Mouse (Mus musculus): ENCODE data around the gene Nhs. TPM values are rescaled to one million over a fixed set of nuclear protein-coding genes. Genes with fewer than 3 reads are reported as not detected.
A peak's percentile ranks its signal among the peaks of the same experiment; 100 is the strongest.

The Nhs gene
- polyA plus RNA-seq, 1 experiment from 2014 or later = 2.8 TPM

GRCm38 (mm10) chrX:161963372-161963771 is 196.2 kb downstream of the Nhs start:
- DNase-seq (ENCODE audit: low spot score) = no peak
- Histone ChIP-seq H3K9me3 (replicated peaks; ENCODE audit: low read length) (no peaks in the 10 kb centered on the region), H3K4me2 (ENCODE audit: low read length) (no peak overlapping the region), H3K4me3 (replicated peaks; ENCODE audit: low read depth, low read length) (no peak overlapping the region), H3K27ac (no peak overlapping the region), H3K27me3 (ENCODE audit: insufficient read depth, low read length) (no peaks in the 10 kb centered on the region), H3K9ac (ENCODE audit: low read depth, low read length) (no peak overlapping the region), H3K4me1 (replicated peaks; ENCODE audit: insufficient read depth, low read length) (no peaks in the 10 kb centered on the region), H3K36me3 (ENCODE audit: insufficient read depth, low read length) (no peaks in the 10 kb centered on the region)
- ATAC-seq (replicated peaks; ENCODE audit: low FRiP score, low read depth) = no peak
- TF ChIP-seq CTCF (IDR thresholded peaks at IDR 0.05; ENCODE audit: low read depth) = no peak

- H3K4me3 ChIP-seq (replicated peaks; ENCODE audit: low read depth, low read length) = no peak overlapping the region
- no peak overlapping the region for H3K4me2 ChIP-seq (ENCODE audit: low read length)
- H3K9me3 ChIP-seq (replicated peaks; ENCODE audit: low read length) = no peaks in the 10 kb centered on the region
- H3K4me1 ChIP-seq (replicated peaks; ENCODE audit: insufficient read depth, low read length) = no peaks in the 10 kb centered on the region
- H3K36me3 ChIP-seq (ENCODE audit: insufficient read depth, low read length) = no peaks in the 10 kb centered on the region
- no peaks in the 10 kb centered on the region for H3K27me3 ChIP-seq (ENCODE audit: insufficient read depth, low read length)
- DNase-seq (ENCODE audit: low spot score) = no peak
- ATAC-seq (replicated peaks; ENCODE audit: low FRiP score, low read depth) = no peak
- TF ChIP-seq CTCF (IDR thresholded peaks at IDR 0.05; ENCODE audit: low read depth) = no peak
- no peak overlapping the region for H3K9ac ChIP-seq (ENCODE audit: low read depth, low read length)
- 78% methylated on average over 1 of the region's 1 CpGs for WGBS
- H3K27ac ChIP-seq = no peak overlapping the region
Measured at GRCm38 (mm10) chrX:161962855-161963254, 196.7 kb downstream of the Nhs start.

GRCm38 (mm10) chrX:161961756-161962155 is 197.8 kb downstream of the Nhs start:
- TF ChIP-seq CTCF (IDR thresholded peaks at IDR 0.05; ENCODE audit: low read depth) = no peak
- ATAC-seq (replicated peaks; ENCODE audit: low FRiP score, low read depth) = no peak
- H3K27ac ChIP-seq = 0 out of 2 replicates have a peak overlapping the region, but pooled peaks have one; percentile 25

GRCm38 (mm10) chrX:161961176-161961575 is 198.4 kb downstream of the Nhs start:
- H3K9me3 ChIP-seq (replicated peaks; ENCODE audit: low read length) = no peaks in the 10 kb centered on the region
- ATAC-seq (replicated peaks; ENCODE audit: low FRiP score, low read depth) (no peak), DNase-seq (ENCODE audit: low spot score) (peak; percentile 56)
- 0 out of 2 replicates have a peak overlapping the region, but pooled peaks have one; percentile 25 for H3K27ac ChIP-seq
- no peak overlapping the region for H3K9ac ChIP-seq (ENCODE audit: low read depth, low read length)
- 42% methylated on average over 4 of the region's 4 CpGs for WGBS
- no peaks in the 10 kb centered on the region for H3K27me3 ChIP-seq (ENCODE audit: insufficient read depth, low read length)
- H3K4me1 ChIP-seq (replicated peaks; ENCODE audit: insufficient read depth, low read length) = no peaks in the 10 kb centered on the region
- no peak for TF ChIP-seq CTCF (IDR thresholded peaks at IDR 0.05; ENCODE audit: low read depth)
- H3K36me3 ChIP-seq (ENCODE audit: insufficient read depth, low read length) = no peaks in the 10 kb centered on the region
- no peak overlapping the region for H3K4me2 ChIP-seq (ENCODE audit: low read length)
- H3K4me3 ChIP-seq (replicated peaks; ENCODE audit: low read depth, low read length) = no peak overlapping the region

More at GRCm38 (mm10) chrX:161961756-161962155, 197.8 kb downstream of the Nhs start:
- H3K9me3 ChIP-seq (replicated peaks; ENCODE audit: low read length) = no peaks in the 10 kb centered on the region
- 48% methylated on average over 6 of the region's 6 CpGs for WGBS
- H3K27me3 ChIP-seq (ENCODE audit: insufficient read depth, low read length) = no peaks in the 10 kb centered on the region
- H3K4me3 ChIP-seq (replicated peaks; ENCODE audit: low read depth, low read length) = no peak overlapping the region
- no peaks in the 10 kb centered on the region for H3K4me1 ChIP-seq (replicated peaks; ENCODE audit: insufficient read depth, low read length)
- no peak overlapping the region for H3K9ac ChIP-seq (ENCODE audit: low read depth, low read length)
- H3K4me2 ChIP-seq (ENCODE audit: low read length) = no peak overlapping the region
- no peaks in the 10 kb centered on the region for H3K36me3 ChIP-seq (ENCODE audit: insufficient read depth, low read length)
- no peak for DNase-seq (ENCODE audit: low spot score)

GRCm38 (mm10) chrX:161952356-161952755 is 207.2 kb downstream of the Nhs start:
- DNase-seq (ENCODE audit: low spot score) (no peak), ATAC-seq (replicated peaks; ENCODE audit: low FRiP score, low read depth) (no peak)
- Histone ChIP-seq H3K27ac (no peak overlapping the region), H3K4me1 (replicated peaks; ENCODE audit: insufficient read depth, low read length) (no peaks in the 10 kb centered on the region), H3K4me2 (ENCODE audit: low read length) (no peak overlapping the region), H3K36me3 (ENCODE audit: insufficient read depth, low read length) (no peaks in the 10 kb centered on the region), H3K4me3 (replicated peaks; ENCODE audit: low read depth, low read length) (no peak overlapping the region), H3K9ac (ENCODE audit: low read depth, low read length) (no peak overlapping the region), H3K9me3 (replicated peaks; ENCODE audit: low read length) (no peaks in the 10 kb centered on the region), H3K27me3 (ENCODE audit: insufficient read depth, low read length) (no peaks in the 10 kb centered on the region)
- no peak for TF ChIP-seq CTCF (IDR thresholded peaks at IDR 0.05; ENCODE audit: low read depth)

GRCm38 (mm10) chrX:161943098-161943680 is 216.3 kb downstream of the Nhs start:
- H3K4me1 ChIP-seq (replicated peaks; ENCODE audit: insufficient read depth, low read length) = no peaks in the 10 kb centered on the region
- no peak for ATAC-seq (replicated peaks; ENCODE audit: low FRiP score, low read depth)
- 49% methylated on average over 4 of the region's 4 CpGs for WGBS
- H3K9me3 ChIP-seq (replicated peaks; ENCODE audit: low read length) = no peaks in the 10 kb centered on the region
- no peak overlapping the region for H3K9ac ChIP-seq (ENCODE audit: low read depth, low read length)
- no peak overlapping the region for H3K4me2 ChIP-seq (ENCODE audit: low read length)
- no peaks in the 10 kb centered on the region for H3K36me3 ChIP-seq (ENCODE audit: insufficient read depth, low read length)
- H3K27me3 ChIP-seq (ENCODE audit: insufficient read depth, low read length) = no peaks in the 10 kb centered on the region
- TF ChIP-seq CTCF (IDR thresholded peaks at IDR 0.05; ENCODE audit: low read depth) = no peak
- DNase-seq (ENCODE audit: low spot score) = no peak
- H3K27ac ChIP-seq = no peak overlapping the region
- H3K4me3 ChIP-seq (replicated peaks; ENCODE audit: low read depth, low read length) = no peak overlapping the region

GRCm38 (mm10) chrX:161940696-161941095 is 218.8 kb downstream of the Nhs start:
- Histone ChIP-seq H3K4me2 (ENCODE audit: low read length) (no peak overlapping the region), H3K9me3 (replicated peaks; ENCODE audit: low read length) (no peaks in the 10 kb centered on the region), H3K4me1 (replicated peaks; ENCODE audit: insufficient read depth, low read length) (no peaks in the 10 kb centered on the region), H3K27ac (no peak overlapping the region), H3K27me3 (ENCODE audit: insufficient read depth, low read length) (no peaks in the 10 kb centered on the region), H3K9ac (ENCODE audit: low read depth, low read length) (no peak overlapping the region), H3K36me3 (ENCODE audit: insufficient read depth, low read length) (no peaks in the 10 kb centered on the region), H3K4me3 (replicated peaks; ENCODE audit: low read depth, low read length) (no peak overlapping the region)
- TF ChIP-seq CTCF (IDR thresholded peaks at IDR 0.05; ENCODE audit: low read depth) = no peak
- 62% methylated on average over 2 of the region's 2 CpGs for WGBS
- DNase-seq (ENCODE audit: low spot score) (no peak), ATAC-seq (replicated peaks; ENCODE audit: low FRiP score, low read depth) (no peak)
